Mouse (Mus musculus): ENCODE measurements around the gene Tmem116. TPM values are rescaled to one million over a fixed set of nuclear protein-coding genes. Genes with fewer than 3 reads are reported as not detected.

The Tmem116 gene
- total RNA-seq (2023), result 0.86 TPM

GRCm38 (mm10) chr5:121451644-121452025, at the start of gene Tmem116:
Gene Tmem116, plus strand, starts transcription at chr5:121451893.

GRCm38 (mm10) chr5:121452026-121452869, 555 bp downstream of the Tmem116 start, which contains the start of gene Erp29:
Gene Erp29, minus strand, starts transcription at chr5:121452506.

GRCm38 (mm10) chr5:121503231-121503630, 51.5 kb downstream of the Tmem116 start, which contains the start of gene Adam1b:
Gene Adam1b, minus strand, starts transcription at chr5:121503435.

GRCm38 (mm10) chr5:121544910-121545792, 93.5 kb downstream of the Tmem116 start, which contains the start of the genes Adam1a and Gm42878:
Gene Adam1a, minus strand, starts transcription at chr5:121545482.
Gene Gm42878, minus strand, starts transcription at chr5:121545482.

GRCm38 (mm10) chr5:121545793-121546529, 94.3 kb downstream of the Tmem116 start, which contains the start of gene Mapkapk5:
Gene Mapkapk5, minus strand, starts transcription at chr5:121545905.

Other genes starting within 250 kb of the Tmem116 start
- 2,301 TPM for gene Rpl6, start 247.4 kb upstream of the Tmem116 start, total RNA-seq (2023)
- 57.4 TPM for gene Hectd4, start 231.7 kb upstream of the Tmem116 start, total RNA-seq (2023)
- 59.1 TPM for gene Trafd1, start 66.3 kb upstream of the Tmem116 start, total RNA-seq (2023)
- gene Naa25, start 54.0 kb upstream of the Tmem116 start, total RNA-seq (2023), result 47.3 TPM
- gene Erp29, start 613 bp downstream of the Tmem116 start, total RNA-seq (2023), result 71.5 TPM
- not detected for gene Adam1b, start 51.5 kb downstream of the Tmem116 start, total RNA-seq (2023)
- gene Adam1a, start 93.6 kb downstream of the Tmem116 start, total RNA-seq (2023), result 9.6 TPM
- gene Gm42878, start 93.6 kb downstream of the Tmem116 start, total RNA-seq (2023), result not detected
- 87.6 TPM for gene Mapkapk5, start 94.0 kb downstream of the Tmem116 start, total RNA-seq (2023)
- 56.4 TPM for gene Aldh2, start 141.9 kb downstream of the Tmem116 start, total RNA-seq (2023)
- gene Acad12, start 167.0 kb downstream of the Tmem116 start, total RNA-seq (2023), result 11.8 TPM
- gene Acad10, start 208.6 kb downstream of the Tmem116 start, total RNA-seq (2023), result 12.5 TPM
- gene Brap, start 208.7 kb downstream of the Tmem116 start, total RNA-seq (2023), result 103 TPM